Mouse (Mus musculus) adrenal gland, adult 8-10 months (tissue): ENCODE data around the gene Pcbd2. TPM values are rescaled to one million over a fixed set of nuclear protein-coding genes. Genes with fewer than 3 reads are reported as not detected.

Experiments
- DNase-seq: peaks from one replicate; pipeline ENCODE4 v3.0.0; 2022
- total RNA-seq, 4 experiments: library from RNA; stranded (reverse); gene quantifications; 2 replicates each; pipeline ENCODE4 v1.2.4; 2022

The Pcbd2 gene
- total RNA-seq, 4 experiments from 2014 or later = 69.2 to 80.6 (median 74.7) TPM

GRCm38 (mm10) chr13:55826008-55826671 is 99.0 kb downstream of the Pcbd2 start:
- no peak for DNase-seq

Other genes with a start within 250 kb of the Pcbd2 start
- gene Dbn1, start 239.3 kb upstream of the Pcbd2 start, total RNA-seq = 10 to 100 TPM; 13.6 to 33.8 (median 24.0) TPM
- 10 to 100 TPM; 10.9 to 23.8 (median 18.3) TPM for gene Pdlim7, start 213.7 kb upstream of the Pcbd2 start, total RNA-seq
- gene Dok3, start 198.1 kb upstream of the Pcbd2 start, total RNA-seq = 1 to 10 TPM; 4.0 to 7.2 (median 4.7) TPM
- gene Ddx41, start 190.7 kb upstream of the Pcbd2 start, total RNA-seq = 10 to 100 TPM; 47.0 to 58.7 (median 52.7) TPM
- 100 to 1,000 TPM in 1 of 4 experiments, 10 to 100 TPM in 3; 47.1 to 102 (median 72.8) TPM for gene Fam193b, start 156.2 kb upstream of the Pcbd2 start, total RNA-seq
- 100 to 1,000 TPM; 177 to 220 (median 189) TPM for gene Tmed9, start 153.6 kb upstream of the Pcbd2 start, total RNA-seq
- 10 to 100 TPM; 14.9 to 18.5 (median 16.5) TPM for gene B4galt7, start 127.5 kb upstream of the Pcbd2 start, total RNA-seq
- gene Caml, start 104.4 kb upstream of the Pcbd2 start, total RNA-seq = 10 to 100 TPM; 30.2 to 44.0 (median 35.5) TPM
- gene Ddx46, start 92.3 kb upstream of the Pcbd2 start, total RNA-seq = 10 to 100 TPM; 29.1 to 58.6 (median 48.5) TPM
- gene B230219D22Rik, start 34.2 kb upstream of the Pcbd2 start, total RNA-seq = 10 to 100 TPM; 60.0 to 63.6 (median 61.4) TPM
- gene Txndc15, start 12.7 kb upstream of the Pcbd2 start, total RNA-seq = 10 to 100 TPM; 77.7 to 92.8 (median 82.7) TPM
- gene Catsper3, start 57.2 kb downstream of the Pcbd2 start, total RNA-seq = 1 to 10 TPM in 1 of 4 experiments, under 1 TPM in 3; 0.32 to 1.1 (median 0.39) TPM
- not detected for gene Pitx1, start 108.8 kb downstream of the Pcbd2 start, total RNA-seq